ENCODE assay signal across 7 mouse cellular contexts in the genomic region with DNA sequence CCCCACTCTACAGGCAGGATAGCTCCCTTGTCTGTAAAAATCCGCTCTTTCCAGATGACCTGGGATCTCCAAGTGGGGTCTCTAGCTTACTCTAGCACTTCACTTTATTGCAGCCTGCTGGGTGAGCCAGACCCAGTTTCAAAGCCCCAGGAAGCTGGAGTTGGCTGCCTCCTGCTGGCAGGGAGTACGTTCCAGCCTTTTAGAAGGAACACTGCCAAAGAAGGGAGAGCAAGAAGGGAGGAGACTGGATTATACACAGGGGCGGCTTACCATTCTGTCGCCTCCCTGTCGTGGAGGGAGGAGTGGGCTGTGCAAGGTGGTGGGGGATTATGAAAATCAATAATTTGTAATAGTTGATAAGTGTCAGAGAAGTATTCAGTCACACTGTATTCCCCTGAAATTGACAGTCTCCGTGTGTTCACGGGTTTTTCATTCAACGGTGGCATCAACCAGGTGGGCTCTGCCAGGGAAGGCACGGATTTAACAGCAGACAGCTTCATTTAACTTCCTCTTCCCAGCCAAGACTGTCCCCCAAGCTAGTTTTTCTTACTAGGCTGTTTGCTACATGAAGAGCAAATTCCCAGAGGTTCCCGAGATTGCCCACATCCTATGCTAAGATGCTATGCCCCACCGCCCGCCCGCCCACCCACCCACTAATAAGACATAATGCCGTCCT. TPM values are rescaled to one million over a fixed set of nuclear protein-coding genes. Genes with fewer than 3 reads are reported as not detected.
DNase-seq lines count a peak whose midpoint lies in the region; ATAC-seq lines count a peak whose summit lies in the region.

No protein-coding gene starts in this region.

- no peaks in the 10 kb centered on the region for H3K36me3 ChIP-seq in embryonic facial prominence, embryonic 10.5 days (replicated peaks)
- no peaks in the 10 kb centered on the region for H3K36me3 ChIP-seq in heart, embryonic 13.5 days
- H3K36me3 ChIP-seq in midbrain, embryonic 15.5 days (replicated peaks) = no peaks in the 10 kb centered on the region

- peaks cover 18% of the 10 kb centered on the region for H3K27me3 ChIP-seq in embryonic facial prominence, embryonic 10.5 days (replicated peaks; ENCODE audit: low read depth, poor library complexity, severe bottlenecking)
- peaks cover 24% of the 10 kb centered on the region; the same call in 1 of the 2 replicates for H3K27me3 ChIP-seq in heart, embryonic 13.5 days (replicated peaks)
- no peaks in the 10 kb centered on the region for H3K27me3 ChIP-seq in midbrain, embryonic 15.5 days (replicated peaks)

- DNase-seq in ES-CJ7 (ENCODE audit: low read depth, low spot score) (peak; percentile 54), WW6 (ENCODE audit: low read depth, low spot score) (peak; percentile 22)
- DNase-seq in embryonic facial prominence, embryonic 10.5 days (ENCODE audit: low spot score) = peak; percentile 46
- DNase-seq in layer of hippocampus, adult 9-11 months = peak; percentile 85
- DNase-seq in thymus, postnatal 14 days = no peak

- peak overlapping the region; percentile 42 for H3K4me3 ChIP-seq in embryonic facial prominence, embryonic 10.5 days
- peak overlapping the region; percentile 32 for H3K4me3 ChIP-seq in heart, embryonic 13.5 days
- H3K4me3 ChIP-seq in midbrain, embryonic 15.5 days = peak overlapping the region; percentile 32

- peak overlapping the region; percentile 65 for H3K4me2 ChIP-seq in heart, embryonic 13.5 days
- peak overlapping the region; percentile 56 for H3K4me2 ChIP-seq in midbrain, embryonic 15.5 days

- peaks cover 21% of the 10 kb centered on the region for H3K4me1 ChIP-seq in embryonic facial prominence, embryonic 10.5 days
- H3K4me1 ChIP-seq in heart, embryonic 13.5 days = peaks cover 11% of the 10 kb centered on the region
- peaks cover 11% of the 10 kb centered on the region for H3K4me1 ChIP-seq in midbrain, embryonic 15.5 days

- WGBS in embryonic facial prominence, embryonic 10.5 days = 22% methylated on average over 14 of the region's 14 CpGs
- 22% methylated on average over 14 of the region's 14 CpGs for WGBS in heart, embryonic 13.5 days
- WGBS in midbrain, embryonic 15.5 days = 10% methylated on average over 14 of the region's 14 CpGs

- H3K9ac ChIP-seq in heart, embryonic 13.5 days = peak overlapping the region; percentile 56; the same call in 1 of the 2 replicates
- peak overlapping the region; percentile 37 for H3K9ac ChIP-seq in midbrain, embryonic 15.5 days

- H3K9me3 ChIP-seq in embryonic facial prominence, embryonic 10.5 days = no peaks in the 10 kb centered on the region
- no peaks in the 10 kb centered on the region for H3K9me3 ChIP-seq in heart, embryonic 13.5 days
- H3K9me3 ChIP-seq in midbrain, embryonic 15.5 days = no peaks in the 10 kb centered on the region

- H3K27ac ChIP-seq in embryonic facial prominence, embryonic 10.5 days (replicated peaks) = no peak overlapping the region
- H3K27ac ChIP-seq in heart, embryonic 13.5 days (replicated peaks) = no peak overlapping the region
- H3K27ac ChIP-seq in midbrain, embryonic 15.5 days = peak overlapping the region; percentile 81

- no peak for ATAC-seq in heart, embryonic 13.5 days (ENCODE audit: extremely low read depth, insufficient number of reproducible peaks, low FRiP score, low TSS enrichment)
- peak; percentile 79 for ATAC-seq in midbrain, embryonic 15.5 days (replicated peaks)

RNA-seq across cellular contexts. Expression of gene Lgi1, which starts 0.4 kb away (rescaled TPM):
- polyA plus RNA-seq in embryonic facial prominence, embryonic 10.5 days (2016; fragmentation: Nextera tagmentation; extraction: Ambion mirVana) = 1.2 and 1.4 TPM in 2 replicates
- 0.05 TPM in 1 of 2 replicates, not detected in the other for polyA plus RNA-seq in heart, embryonic 13.5 days (2015; fragmentation: Nextera tagmentation; extraction: Ambion mirVana)
- polyA plus RNA-seq in midbrain, embryonic 15.5 days (2015; fragmentation: Nextera tagmentation; extraction: Ambion mirVana) = 14.7 and 20.7 TPM in 2 replicates

RNA-seq across cellular contexts. Expression of gene Fra10ac1, which starts 40.0 kb away (rescaled TPM):
- polyA plus RNA-seq in embryonic facial prominence, embryonic 10.5 days (2016; fragmentation: Nextera tagmentation; extraction: Ambion mirVana) = 44.1 and 44.6 TPM in 2 replicates
- 24.4 and 27.5 TPM in 2 replicates for polyA plus RNA-seq in heart, embryonic 13.5 days (2015; fragmentation: Nextera tagmentation; extraction: Ambion mirVana)
- 41.3 and 43.9 TPM in 2 replicates for polyA plus RNA-seq in midbrain, embryonic 15.5 days (2015; fragmentation: Nextera tagmentation; extraction: Ambion mirVana)
